Mouse (Mus musculus) stomach, postnatal 0 days (tissue): Measurements from ENCODE around the gene Acot7.

Experiments used
- CTCF ChIP-seq: IDR thresholded peaks from 2 replicates; pipeline ENCODE4 v1.5.1; 2016; ENCODE audit warnings: antibody characterized with exemption, low read depth, mild to moderate bottlenecking, moderate library complexity
- EP300 ChIP-seq: optimal IDR thresholded peaks from 2 replicates; pipeline ENCODE3; 2016; ENCODE audit warnings: antibody characterized with exemption

DNA sequence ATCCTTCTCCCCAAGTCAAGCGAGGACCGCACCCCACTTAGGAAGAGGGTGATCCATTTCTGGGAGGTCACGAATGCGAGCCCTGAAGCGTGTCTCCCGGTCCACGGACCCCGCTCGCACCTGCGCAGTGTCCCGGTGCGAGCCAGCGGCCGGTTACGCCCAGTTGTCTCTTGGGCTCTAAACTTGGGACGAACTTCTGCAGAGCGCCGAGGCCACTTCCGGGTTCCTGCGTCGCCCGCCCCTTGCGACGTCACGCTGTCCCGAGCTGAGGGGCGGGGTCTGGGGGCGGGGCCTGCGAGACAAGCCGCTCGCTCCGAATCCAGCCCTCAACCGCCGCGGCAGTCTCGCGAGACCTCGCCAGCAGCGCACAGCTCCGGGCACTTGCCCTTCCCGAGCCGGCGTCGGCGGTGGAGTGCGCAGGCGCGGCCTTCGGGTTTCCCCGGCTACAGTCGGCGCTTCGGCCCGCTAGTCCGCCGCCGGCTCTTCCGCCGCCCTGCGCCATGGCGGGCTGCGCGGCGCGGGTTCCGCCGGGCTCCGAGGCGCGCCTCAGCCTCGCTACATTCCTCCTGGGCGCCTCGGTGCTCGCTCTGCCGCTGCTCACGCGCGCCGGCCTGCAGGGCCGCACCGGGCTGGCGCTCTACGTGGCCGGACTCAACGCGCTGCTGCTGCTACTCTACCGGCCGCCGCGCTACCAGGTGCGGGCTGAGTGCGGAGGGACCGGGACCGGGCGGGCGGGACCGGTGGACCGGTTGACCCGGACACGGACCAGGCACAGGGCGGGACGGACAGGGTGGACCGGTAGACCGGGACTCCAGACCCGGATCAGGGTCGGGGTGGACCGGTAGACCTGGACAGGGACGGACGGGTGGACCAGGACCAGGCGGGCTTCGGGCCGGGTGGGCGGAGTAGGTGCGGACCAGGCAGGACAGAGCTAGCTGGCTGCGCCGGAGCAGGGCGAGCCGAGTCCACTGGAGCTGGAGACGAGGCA, 119.2 kb downstream of the Acot7 start, which contains the start of gene Icmt:
- TF ChIP-seq CTCF = no peak
- TF ChIP-seq EP300 = peak; percentile 97
